Mouse (Mus musculus): Measurements from ENCODE around the gene Abtb1. TPM values are rescaled to one million over a fixed set of nuclear protein-coding genes. Genes with fewer than 3 reads are reported as not detected.

The Abtb1 gene
- polyA plus RNA-seq, 3 experiments from 2014 or later: 39.2 to 72.4 (median 62.7) TPM

GRCm38 (mm10) chr6:88800191-88800590, 41.6 kb downstream of the Abtb1 start:
- no peak for ATAC-seq

GRCm38 (mm10) chr6:88794561-88794971, 47.2 kb downstream of the Abtb1 start:
- no peak for ATAC-seq

- no peak for ATAC-seq
Observed at GRCm38 (mm10) chr6:88793872-88794271, 47.9 kb downstream of the Abtb1 start.

- no peak for ATAC-seq
Observed at GRCm38 (mm10) chr6:88793243-88793642, 48.5 kb downstream of the Abtb1 start.

DNA sequence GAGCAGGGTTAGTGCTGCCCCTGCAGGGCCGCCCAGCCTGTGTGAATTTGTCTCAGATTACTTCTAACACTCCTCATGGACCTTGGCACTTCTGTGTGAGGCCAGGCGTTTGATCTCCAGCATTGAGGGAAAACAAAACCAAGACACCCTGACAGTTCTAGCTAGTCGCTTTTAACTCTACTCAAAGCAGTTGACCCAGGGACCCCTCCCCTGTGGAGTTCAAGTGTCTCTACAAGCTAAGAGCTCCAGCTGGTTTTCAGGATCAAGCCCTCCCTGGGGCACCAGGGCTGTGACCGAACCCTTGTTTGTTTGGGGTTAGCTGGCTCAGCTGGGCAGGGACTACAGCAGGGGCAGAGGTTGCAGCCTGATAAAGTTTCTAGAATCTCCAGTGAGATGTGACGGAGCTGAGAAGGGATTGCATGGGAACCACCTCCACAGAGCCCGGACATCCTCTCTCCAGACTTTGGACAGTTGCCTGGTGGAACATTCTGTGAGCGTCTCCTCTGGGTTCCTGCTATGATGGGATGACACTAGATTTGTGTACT, 49.6 kb downstream of the Abtb1 start:
- no peak for ATAC-seq

GRCm38 (mm10) chr6:88791299-88791698, 50.5 kb downstream of the Abtb1 start:
- no peak for ATAC-seq

- ATAC-seq: no peak
Observed at GRCm38 (mm10) chr6:88788219-88788618, 53.6 kb downstream of the Abtb1 start.

DNA sequence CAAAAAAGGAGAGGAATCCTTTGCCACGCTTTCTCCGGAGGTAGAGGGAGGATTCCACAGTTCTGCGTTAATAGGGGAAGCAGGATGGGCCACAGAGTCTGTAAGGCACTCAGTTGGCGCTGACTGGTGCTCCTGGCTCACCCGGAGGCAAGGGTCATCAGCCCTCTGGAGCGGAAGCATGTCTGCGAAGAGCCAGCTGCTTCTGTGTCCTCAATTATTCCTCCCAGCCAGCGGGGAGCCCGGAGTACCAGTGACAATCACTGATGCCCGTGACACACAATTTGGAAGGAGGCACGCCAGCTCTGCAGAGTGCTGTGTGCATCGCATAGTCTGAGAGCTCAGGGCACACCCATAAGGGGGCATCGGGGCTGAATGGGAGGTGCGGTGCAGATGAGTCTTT, 54.3 kb downstream of the Abtb1 start:
- ATAC-seq: no peak

- ATAC-seq: no peak
Observed at GRCm38 (mm10) chr6:88786732-88787445, 54.9 kb downstream of the Abtb1 start.

Other genes starting within 250 kb of the Abtb1 start
- gene Kbtbd12, start 204.0 kb downstream of the Abtb1 start, polyA plus RNA-seq (2017; shearing (Covaris generic)): not detected
- 1 to 10 TPM in 2 of 3 experiments, not detected in 1; 1.2 to 2.3 TPM for gene Mgll, start 117.6 kb downstream of the Abtb1 start, polyA plus RNA-seq (2017; shearing (Covaris generic))
- not detected for gene Podxl2, start 33.1 kb upstream of the Abtb1 start, polyA plus RNA-seq (2017; shearing (Covaris generic))
- gene Mcm2, start 56.8 kb upstream of the Abtb1 start, polyA plus RNA-seq (2017; shearing (Covaris generic)): 10 to 100 TPM; 18.8 to 61.4 (median 19.9) TPM
- gene Tpra1, start 60.3 kb upstream of the Abtb1 start, polyA plus RNA-seq (2017; shearing (Covaris generic)): 10 to 100 TPM; 46.5 to 64.8 (median 52.8) TPM